Mouse (Mus musculus) layer of hippocampus, adult 8-10 months (tissue): ENCODE measurements around the gene 6330409D20Rik. TPM values are rescaled to one million over a fixed set of nuclear protein-coding genes. Genes with fewer than 3 reads are reported as not detected.

Source experiments
- DNase-seq, 2 experiments: peaks; one replicate each; pipeline ENCODE4 v3.0.0; 2022; ENCODE audit warnings: low spot score in 2 of 2
- total RNA-seq, 4 experiments: library from RNA; stranded (reverse); gene quantifications; 2 replicates each; pipeline ENCODE4 v1.2.4; 2022

6330409D20Rik gene
- total RNA-seq, 4 experiments from 2014 or later: 0.92 to 2.1 (median 1.5) TPM

DNA sequence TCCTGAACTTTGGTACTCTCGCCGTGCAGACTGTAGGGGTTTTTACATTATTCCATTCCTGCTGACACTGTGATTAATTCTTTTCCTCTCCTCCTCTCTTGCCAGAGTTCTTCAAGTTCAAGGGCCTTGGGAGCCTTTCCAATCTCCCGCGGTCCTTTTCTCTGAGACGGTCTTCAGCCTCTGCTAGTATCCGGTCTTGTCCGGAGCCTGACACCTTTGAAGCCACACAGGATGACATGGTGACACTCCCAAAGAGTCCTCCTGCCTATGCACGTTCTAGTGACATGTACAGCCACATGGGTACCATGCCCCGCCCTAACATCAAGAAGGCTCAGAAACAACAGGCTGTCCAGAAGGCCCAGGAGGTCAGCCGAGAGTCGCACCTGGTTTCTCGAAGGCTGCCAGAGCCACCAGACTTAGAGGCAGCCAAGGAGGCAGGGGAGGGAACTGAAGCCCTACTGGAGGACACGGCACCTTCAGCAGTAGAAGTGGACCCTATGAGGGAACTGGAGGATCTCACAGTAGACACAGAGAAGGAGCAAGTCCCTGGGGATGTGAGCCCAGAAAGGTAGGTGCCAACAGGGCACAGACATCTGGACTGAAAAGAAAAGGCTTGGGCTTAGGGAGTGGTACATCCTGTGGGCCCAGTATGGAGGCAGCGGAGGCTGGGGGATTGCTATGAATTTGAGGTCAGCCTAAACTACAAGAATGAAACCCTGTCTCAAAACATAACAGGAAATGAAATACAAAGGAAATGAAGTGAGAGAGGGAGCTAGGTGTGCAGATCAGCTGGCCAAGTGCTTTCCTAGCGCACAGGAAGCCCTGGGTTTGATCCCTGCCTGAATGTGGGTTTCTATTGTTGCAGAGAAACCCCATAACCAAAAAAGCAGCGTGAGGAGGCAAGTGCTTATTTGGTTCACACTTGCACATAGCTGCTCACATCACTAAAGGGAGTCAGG, 15.7 kb downstream of the 6330409D20Rik start:
- no peak for DNase-seq

DNA sequence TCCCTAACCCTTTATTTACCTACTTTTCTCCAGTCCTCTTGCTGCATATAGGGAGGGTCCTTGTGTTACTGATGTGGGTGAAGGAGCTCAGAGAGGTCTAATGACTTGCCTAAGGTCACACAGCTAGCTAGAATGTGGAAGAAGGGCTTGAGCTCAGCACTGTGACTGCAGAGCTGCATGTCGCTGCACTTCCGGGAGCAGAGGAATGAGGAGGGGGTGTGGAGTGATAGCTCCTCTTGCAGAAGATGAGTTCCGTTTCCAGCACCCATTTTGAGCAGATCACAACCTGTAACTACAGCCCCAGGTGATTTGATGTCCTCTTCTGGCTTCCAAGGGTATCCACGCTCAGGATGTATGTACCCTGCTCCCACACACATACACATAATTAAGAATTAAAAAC, 16.7 kb downstream of the 6330409D20Rik start:
- no peak for DNase-seq

GRCm38 (mm10) chr2:32722581-32722980, 18.2 kb downstream of the 6330409D20Rik start:
- DNase-seq: no peak

- no peak for DNase-seq
Observed at GRCm38 (mm10) chr2:32722046-32722445, 18.8 kb downstream of the 6330409D20Rik start.

DNA sequence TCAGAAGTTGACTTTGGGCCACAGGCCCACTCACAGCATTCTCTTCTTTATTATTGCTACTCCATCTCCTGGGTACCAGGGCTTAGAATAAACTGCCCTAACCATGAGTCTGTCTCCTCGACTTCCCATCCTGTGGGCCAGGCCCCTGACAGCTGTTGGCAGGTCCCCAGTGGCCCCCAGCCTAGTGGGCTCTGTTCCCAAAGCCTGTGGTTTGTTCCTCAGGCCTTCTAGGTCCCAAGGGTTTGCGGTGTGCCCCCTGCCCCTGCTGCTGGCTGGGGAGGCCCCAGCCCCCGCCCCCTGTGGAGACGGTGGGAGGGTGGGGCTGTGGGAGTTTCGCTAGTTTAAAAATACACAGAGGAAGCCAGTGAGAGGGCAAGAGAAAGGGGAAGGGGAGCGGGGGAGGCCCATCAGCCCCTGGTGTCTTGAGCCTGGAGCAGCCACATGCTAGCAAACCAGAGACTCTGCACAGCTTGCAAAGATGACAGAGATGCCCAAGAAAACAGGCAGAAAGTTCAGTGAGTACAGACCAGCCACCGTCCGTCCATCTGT, 20.1 kb downstream of the 6330409D20Rik start, which contains the start of gene Sh2d3c:
Gene Sh2d3c, plus strand, starts transcription at position 375 of the 549 bp plus-strand sequence.
- no peak for DNase-seq

DNA sequence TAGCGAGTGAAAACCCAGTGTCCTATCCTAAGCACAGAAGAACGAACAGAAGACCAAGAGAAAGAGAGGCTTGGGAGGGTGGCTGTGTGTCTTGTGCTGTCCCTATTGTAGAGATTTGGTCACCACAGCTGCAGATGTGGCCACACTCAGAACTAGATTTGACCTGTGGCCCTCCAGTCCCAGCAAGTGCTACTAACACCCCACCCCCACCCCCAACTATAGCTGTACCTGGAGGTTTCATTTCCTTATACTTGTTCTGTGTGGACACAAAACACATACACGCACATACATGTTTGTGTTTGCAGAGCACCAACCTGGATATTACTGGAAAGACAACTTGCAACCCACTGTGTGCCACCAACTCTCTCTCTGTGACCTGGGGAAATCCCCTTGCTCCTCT, 20.8 kb downstream of the 6330409D20Rik start:
- no peak for DNase-seq

DNA sequence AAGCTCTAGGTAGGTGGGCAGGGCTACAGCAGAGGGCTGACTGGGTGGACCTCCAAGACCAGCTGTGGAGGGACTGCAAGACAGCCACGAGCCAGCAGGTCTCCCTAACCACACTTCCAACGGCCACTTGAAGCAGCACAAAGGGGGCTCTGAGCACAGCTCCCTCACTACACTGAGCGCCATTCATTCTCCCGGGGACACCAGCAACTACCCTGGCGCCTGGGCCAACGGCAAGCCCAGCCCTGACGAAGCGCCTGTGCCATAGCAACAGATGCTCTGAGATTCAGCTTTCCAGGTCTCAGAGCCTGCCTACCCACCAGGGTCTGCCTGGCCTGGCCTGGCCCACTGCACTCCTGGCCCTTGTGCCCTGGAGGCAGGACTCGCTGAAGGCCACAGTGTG, 22.1 kb downstream of the 6330409D20Rik start:
- peak in 1 of 2 experiments; percentile 52 for DNase-seq

DNA sequence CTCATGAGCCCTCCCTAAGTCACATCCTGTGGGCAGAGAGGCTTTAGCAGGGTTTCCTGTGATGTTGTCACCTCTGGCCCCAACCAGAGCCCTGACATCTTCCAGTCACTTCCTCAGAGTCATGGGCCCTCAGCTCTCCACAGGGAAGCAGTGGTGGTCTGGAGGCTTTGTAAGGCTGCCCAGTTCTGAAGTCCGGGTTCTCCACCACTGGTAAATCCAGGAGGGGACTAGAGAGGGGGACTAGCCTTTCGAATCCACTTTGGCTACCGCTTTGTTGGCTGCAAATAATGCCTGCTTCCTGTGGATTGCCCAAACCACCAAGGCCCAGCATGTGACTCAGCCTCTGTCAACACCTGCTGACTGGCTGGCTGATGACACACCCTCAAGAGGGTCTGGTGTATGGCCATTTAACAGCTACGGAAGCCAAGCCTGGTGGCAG, 25.8 kb downstream of the 6330409D20Rik start:
- DNase-seq: no peak

- no peak for DNase-seq
Observed at GRCm38 (mm10) chr2:32714117-32714986, 26.5 kb downstream of the 6330409D20Rik start.

DNA sequence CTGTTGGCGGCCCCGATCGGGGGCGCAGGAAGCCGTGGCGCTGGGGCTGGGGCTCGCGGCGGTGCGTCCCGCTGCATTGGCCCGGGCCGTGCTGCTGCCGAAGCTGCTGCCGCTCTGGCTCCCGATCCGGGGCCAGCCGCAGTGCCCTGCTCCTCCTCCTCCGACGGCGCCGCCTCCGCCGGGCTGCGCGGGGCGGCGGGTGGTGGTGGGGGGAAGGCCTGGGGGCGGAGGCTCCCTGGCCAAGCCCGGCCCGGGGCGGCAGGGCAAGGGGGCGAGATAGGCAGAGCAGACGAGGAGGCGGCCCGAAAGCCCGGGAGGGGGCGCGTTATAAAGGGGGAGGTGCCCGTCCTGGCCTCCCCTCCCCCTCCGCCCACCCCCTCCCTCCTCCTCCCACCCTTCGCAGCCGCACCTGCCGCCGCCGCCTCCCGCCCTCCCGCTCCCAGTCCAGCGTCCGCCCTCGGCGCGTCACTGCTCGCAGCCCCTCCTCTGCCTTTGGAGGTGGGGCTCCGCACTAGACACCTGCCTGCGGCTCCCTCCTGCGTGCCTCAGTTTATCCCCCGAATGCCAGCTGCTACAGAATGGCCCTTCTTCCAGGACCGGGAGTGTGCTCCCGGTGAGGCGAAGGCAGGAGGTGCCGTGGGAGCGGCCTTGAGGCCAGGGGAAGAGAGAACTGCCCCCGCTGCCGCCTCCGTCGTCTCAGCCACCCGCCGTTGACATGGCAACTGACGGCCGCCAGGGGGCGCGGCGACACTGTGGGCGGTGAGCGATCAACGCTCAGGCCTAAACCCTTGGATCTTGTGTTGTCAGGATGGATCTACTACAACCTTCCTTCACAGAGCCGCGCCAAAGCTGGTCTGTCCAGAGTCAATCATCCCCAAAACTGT, 27.6 kb downstream of the 6330409D20Rik start, which contains the start of gene Cdk9:
Gene Cdk9, minus strand, starts transcription at position 143 of the 884 bp plus-strand sequence.
- DNase-seq: peak; percentile 88 to 92

DNA sequence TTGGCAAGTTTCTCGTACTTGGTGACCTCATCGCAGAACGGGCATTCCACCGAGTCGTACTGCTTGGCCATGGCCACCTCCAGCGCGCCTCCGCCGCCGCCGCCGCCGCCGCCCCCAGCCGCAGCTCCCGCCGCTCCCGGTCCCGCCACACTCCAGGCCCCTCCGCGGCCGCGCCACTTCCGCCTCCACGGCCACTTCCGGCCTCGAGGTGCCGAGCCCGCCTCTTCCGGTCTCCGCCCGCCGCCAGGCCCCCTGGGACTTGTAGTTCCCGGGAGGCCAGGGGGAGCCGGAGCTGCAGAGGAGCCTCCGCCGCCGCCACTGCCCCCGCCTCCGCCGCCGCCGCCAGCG, 28.3 kb downstream of the 6330409D20Rik start:
- DNase-seq: peak; percentile 83 to 90

- DNase-seq: peak in 1 of 2 experiments; percentile 35
Observed at GRCm38 (mm10) chr2:32712108-32712551, 28.7 kb downstream of the 6330409D20Rik start.

GRCm38 (mm10) chr2:32711301-32712056, 29.3 kb downstream of the 6330409D20Rik start:
- DNase-seq: no peak

GRCm38 (mm10) chr2:32710425-32710824, 30.4 kb downstream of the 6330409D20Rik start:
- no peak for DNase-seq

DNA sequence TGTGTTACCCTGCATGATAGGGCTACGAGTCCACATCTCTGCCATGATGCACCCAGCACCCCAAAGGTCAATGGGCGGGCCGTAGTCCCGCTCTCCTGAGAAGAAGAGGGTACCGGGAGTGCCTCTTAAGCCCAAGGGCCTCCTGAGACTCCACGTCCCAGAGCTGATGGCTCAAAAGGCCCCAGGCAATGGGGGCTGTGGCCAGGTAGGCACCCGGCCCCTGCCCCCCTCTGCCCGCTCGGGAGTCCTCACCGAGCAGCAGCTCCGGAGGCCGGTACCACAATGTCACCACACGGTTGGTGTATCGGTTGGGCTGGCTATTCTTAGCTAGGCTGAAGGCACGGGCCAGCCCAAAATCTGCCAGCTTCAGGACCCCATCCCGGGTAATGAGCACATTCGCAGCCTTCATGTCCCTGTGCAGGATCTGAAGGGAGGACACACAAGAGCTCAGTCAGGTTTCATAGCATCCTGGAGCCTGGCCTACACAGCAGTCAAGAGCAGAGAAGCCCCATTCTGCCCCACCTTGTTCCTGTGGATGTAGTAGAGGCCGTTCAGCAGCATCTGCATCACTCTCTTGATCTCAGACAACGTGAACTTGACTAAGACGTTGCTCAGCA, 31.2 kb downstream of the 6330409D20Rik start:
- no peak for DNase-seq

DNA sequence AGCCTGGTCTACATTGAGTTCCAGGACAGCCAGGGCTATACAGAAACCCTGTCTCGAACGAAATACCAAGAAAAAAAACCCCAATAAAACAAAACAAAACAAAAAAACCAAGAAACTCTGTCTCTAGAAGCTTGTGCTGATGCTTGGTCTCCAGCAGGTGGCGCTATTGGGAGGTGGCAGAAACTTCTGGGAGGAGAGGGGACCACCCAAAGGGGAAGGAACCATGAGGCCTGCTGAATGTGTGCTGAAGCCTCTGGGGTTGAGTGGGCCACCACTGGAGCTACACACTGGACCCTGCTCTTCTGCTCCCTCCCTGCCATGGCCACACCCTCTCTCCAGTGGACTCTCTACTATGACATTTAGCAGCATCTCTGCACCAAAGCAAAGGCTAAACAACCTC, 32.2 kb downstream of the 6330409D20Rik start:
- DNase-seq: no peak

DNA sequence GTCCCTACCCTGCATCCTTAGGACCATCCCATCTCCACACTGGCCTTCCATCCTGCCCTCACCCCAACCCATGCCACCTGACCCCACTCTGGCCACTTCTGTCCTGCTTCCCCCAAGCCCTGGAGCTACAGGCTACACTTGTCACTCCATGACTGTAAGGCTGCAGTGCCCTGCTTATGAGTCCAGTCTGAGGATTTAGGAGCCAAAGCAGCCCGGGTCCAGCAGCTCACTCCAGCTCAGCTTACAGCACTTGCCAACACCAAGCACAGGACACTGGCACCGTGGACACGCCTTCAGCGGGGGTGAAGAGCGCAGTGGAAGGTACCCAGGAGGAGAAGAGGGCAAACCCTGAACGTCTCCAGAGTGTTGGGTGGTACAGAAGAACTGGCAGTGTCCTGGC, 33.8 kb downstream of the 6330409D20Rik start:
- DNase-seq: no peak

- no peak for DNase-seq
Observed at GRCm38 (mm10) chr2:32705018-32705417, 35.8 kb downstream of the 6330409D20Rik start.

DNA sequence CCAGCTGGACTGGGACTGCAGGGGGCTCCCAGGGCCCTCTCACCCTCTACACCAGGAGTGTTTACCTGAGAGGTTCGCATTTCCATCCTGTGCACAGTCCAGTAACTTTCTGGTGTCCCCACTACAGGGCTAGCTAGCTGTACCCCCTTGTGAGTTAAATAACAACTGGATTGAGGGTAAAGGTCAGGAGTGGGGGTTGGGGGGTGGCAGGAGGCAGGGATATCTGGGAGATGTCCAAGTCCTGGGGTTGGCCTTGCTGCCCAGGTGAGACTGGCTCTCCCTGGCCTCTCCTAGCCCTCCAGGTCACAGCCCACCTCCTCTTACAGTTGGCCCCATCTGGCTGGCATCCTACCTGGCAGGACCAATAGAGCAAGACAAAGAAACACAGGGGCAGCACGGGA, 36.8 kb downstream of the 6330409D20Rik start, which contains the start of gene Fpgs:
Gene Fpgs, minus strand, starts transcription at position 125 of the 401 bp plus-strand sequence.
- DNase-seq: no peak
